Mouse (Mus musculus) kidney, postnatal 0 days (tissue): ENCODE results near the gene Stard13. TPM values are rescaled to one million over a fixed set of nuclear protein-coding genes. Genes with fewer than 3 reads are reported as not detected.

Experiments used
- ATAC-seq: fragments of 200-750 bp; cut with Nextera tagmentation; replicated peaks from 2 replicates; pipeline ENCODE4 v1.8.0; 2017; ENCODE audit warnings: low read depth, moderate number of reproducible peaks, moderate TSS enrichment, moderate library complexity; ENCODE audit not compliant: low FRiP score
- DNase-seq: peaks from one replicate; pipeline ENCODE4 v3.0.0-alpha.2; 2016; ENCODE audit warnings: low spot score
- H3K27ac ChIP-seq: fragments of 300-500 bp; sonication (generic); 2 replicates; pipeline ENCODE4 v1.5.1; 2014; ENCODE audit warnings: mild to moderate bottlenecking
- H3K27me3 ChIP-seq: fragments of 300-500 bp; sonication (generic); 2 replicates; pipeline ENCODE4 v1.6.1; 2014; ENCODE audit warnings: low read length, mixed read lengths; ENCODE audit not compliant: insufficient read depth
- H3K36me3 ChIP-seq: fragments of 300-500 bp; sonication (generic); 2 replicates; pipeline ENCODE4 v1.6.1; 2014; ENCODE audit warnings: low read length, mixed read lengths; ENCODE audit not compliant: insufficient read depth
- H3K4me1 ChIP-seq: fragments of 300-500 bp; sonication (generic); replicated peaks from 2 replicates; pipeline ENCODE4 v1.6.1; 2014; ENCODE audit warnings: antibody characterized with exemption, low read length, mixed read lengths; ENCODE audit not compliant: insufficient read depth
- H3K4me2 ChIP-seq: fragments of 300-500 bp; sonication (generic); 2 replicates; pipeline ENCODE4 v1.6.1; 2014; ENCODE audit warnings: mild to moderate bottlenecking, low read length, moderate library complexity, mixed read lengths
- H3K4me3 ChIP-seq: fragments of 300-500 bp; sonication (generic); replicated peaks from 2 replicates; pipeline ENCODE4 v1.5.1; 2014; ENCODE audit warnings: low read depth, low read length
- H3K9ac ChIP-seq: fragments of 300-500 bp; sonication (generic); 2 replicates; pipeline ENCODE4 v1.6.1; 2014; ENCODE audit warnings: low read depth, low read length
- H3K9me3 ChIP-seq: fragments of 300-500 bp; sonication (generic); replicated peaks from 2 replicates; pipeline ENCODE4 v1.6.1; 2016; ENCODE audit warnings: low read length, inconsistent platforms, mixed read lengths
- CTCF ChIP-seq: IDR thresholded peaks from 2 replicates; pipeline ENCODE4 v1.5.1; 2016; ENCODE audit warnings: antibody characterized with exemption, low read depth, mild to moderate bottlenecking, moderate library complexity
- WGBS: fragments of 180-500 bp; shearing (Covaris S2); extraction: QIAGEN DNeasy Blood & Tissue Kit; methylation state at CpG from one replicate; pipeline ENCODE4 v1.1.7; 2014; 5-methylcytosine and 5-hydroxymethylcytosine counted together
- polyA plus RNA-seq: library from polyadenylated mRNA; unstranded; fragments of >200 nt; fragmentation: Nextera tagmentation; extraction: Ambion mirVana; gene quantifications from 2 replicates; pipeline ENCODE4 v1.2.1, GENCODE M21; 2015

Stard13 gene
- polyA plus RNA-seq, 1 experiment from 2014 or later, result 7.8 TPM

- H3K36me3 ChIP-seq, result no peaks in the 10 kb centered on the region
- WGBS, result 86% methylated on average over 7 of the region's 7 CpGs
Observed at GRCm38 (mm10) chr5:151231861-151232260, 1.8 kb downstream of the Stard13 start.

DNA sequence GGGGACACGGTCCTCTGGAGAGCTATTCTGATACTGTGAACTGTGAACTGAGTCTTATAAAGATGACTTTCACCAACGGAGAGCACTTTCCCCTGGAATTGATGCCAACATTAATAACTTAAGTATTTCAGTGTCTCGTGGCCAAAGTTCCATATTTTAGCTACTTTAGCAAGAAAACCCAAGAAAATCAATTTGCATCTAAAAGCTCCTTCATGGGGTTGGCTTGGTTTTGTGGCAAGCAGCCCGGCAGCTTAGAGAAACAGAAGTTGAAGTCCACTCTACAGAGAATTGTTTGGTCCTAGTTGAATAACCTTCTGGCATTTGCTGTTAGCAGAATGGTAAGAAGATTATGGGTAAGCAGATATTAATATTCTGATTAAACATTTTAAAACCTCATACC is 2.2 kb downstream of the Stard13 start:
- Histone ChIP-seq H3K36me3 (no peaks in the 10 kb centered on the region), H3K4me2 (no peak overlapping the region), H3K27me3 (no peaks in the 10 kb centered on the region), H3K27ac (no peak overlapping the region), H3K9ac (no peak overlapping the region), H3K4me3 (no peak overlapping the region), H3K4me1 (peaks cover 8% of the 10 kb centered on the region), H3K9me3 (no peaks in the 10 kb centered on the region)
- WGBS, result 62% methylated on average over 4 of the region's 4 CpGs
- ATAC-seq (no peak), DNase-seq (no peak)
- no peak for TF ChIP-seq CTCF

More at GRCm38 (mm10) chr5:151231861-151232260, 1.8 kb downstream of the Stard13 start:
- peaks cover 8% of the 10 kb centered on the region for H3K4me1 ChIP-seq
- no peak for ATAC-seq
- no peak overlapping the region for H3K9ac ChIP-seq
- no peak overlapping the region for H3K27ac ChIP-seq
- TF ChIP-seq CTCF, result no peak
- no peaks in the 10 kb centered on the region for H3K27me3 ChIP-seq
- H3K4me2 ChIP-seq, result no peak overlapping the region
- H3K9me3 ChIP-seq, result no peaks in the 10 kb centered on the region
- DNase-seq, result no peak
- no peak overlapping the region for H3K4me3 ChIP-seq

DNA sequence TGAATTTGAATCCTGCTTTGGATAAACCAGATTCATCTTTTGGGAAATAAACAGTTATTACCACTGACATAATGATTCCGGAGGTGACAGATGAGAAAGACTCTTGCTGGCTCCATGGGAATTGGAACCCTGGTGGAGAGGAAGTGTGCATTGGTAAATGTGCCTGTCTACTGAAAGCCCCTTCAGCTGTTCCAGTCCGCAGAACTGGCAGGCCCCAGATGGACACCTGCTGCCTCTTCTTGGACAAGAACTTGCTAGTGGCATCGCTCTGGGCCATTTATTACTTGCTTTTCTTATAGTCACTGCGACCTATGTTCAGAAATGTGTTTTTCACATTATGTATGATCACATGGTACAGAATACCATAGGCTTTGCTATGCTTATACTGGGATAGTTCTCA is 3.2 kb downstream of the Stard13 start:
- DNase-seq (no peak), ATAC-seq (no peak)
- Histone ChIP-seq H3K27me3 (no peaks in the 10 kb centered on the region), H3K4me1 (peaks cover 8% of the 10 kb centered on the region), H3K9me3 (no peaks in the 10 kb centered on the region), H3K36me3 (no peaks in the 10 kb centered on the region), H3K9ac (no peak overlapping the region), H3K4me3 (no peak overlapping the region), H3K27ac (no peak overlapping the region), H3K4me2 (no peak overlapping the region)
- 92% methylated on average over 4 of the region's 4 CpGs for WGBS
- no peak for TF ChIP-seq CTCF

DNA sequence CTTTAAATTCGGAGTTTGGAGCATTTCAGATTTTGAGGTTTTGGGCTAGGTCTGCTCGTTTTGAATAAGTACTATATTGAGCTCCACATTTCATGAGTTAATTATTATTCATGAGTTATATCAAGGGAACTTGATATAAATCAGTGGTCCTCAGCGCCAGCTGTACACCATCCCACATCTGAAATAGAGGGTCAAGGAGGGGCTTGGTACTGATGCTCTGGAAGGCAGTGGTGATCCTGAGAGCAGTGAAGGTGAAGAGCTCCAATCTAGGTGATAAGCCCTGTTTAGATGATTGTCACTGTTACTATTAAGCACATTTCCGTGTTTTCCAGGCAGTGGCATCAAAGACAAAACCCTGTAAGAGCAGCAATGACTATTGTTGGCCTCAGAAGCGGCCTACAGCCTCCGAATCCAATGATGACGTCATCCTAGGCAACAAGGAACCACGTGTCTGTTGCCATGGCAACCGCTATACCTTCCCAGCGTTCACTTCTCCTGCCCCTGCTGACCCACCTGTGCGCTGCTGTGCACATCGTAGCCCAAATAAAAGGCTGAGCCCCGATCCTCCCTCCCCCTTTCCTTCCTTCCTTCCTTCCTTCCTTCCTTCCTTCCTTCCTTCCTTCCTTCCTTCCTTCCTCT is 5.2 kb downstream of the Stard13 start:
- H3K4me1 ChIP-seq, result peaks cover 8% of the 10 kb centered on the region
- no peak overlapping the region for H3K9ac ChIP-seq
- H3K27ac ChIP-seq, result no peak overlapping the region
- no peak for ATAC-seq
- no peaks in the 10 kb centered on the region for H3K9me3 ChIP-seq
- H3K27me3 ChIP-seq, result no peaks in the 10 kb centered on the region
- H3K4me3 ChIP-seq, result no peak overlapping the region
- H3K36me3 ChIP-seq, result no peaks in the 10 kb centered on the region
- TF ChIP-seq CTCF, result no peak
- DNase-seq, result no peak
- WGBS, result 76% methylated on average over 13 of the region's 13 CpGs
- no peak overlapping the region for H3K4me2 ChIP-seq

GRCm38 (mm10) chr5:151223696-151224366 is 9.8 kb downstream of the Stard13 start:
- DNase-seq (no peak), ATAC-seq (no peak)
- Histone ChIP-seq H3K36me3 (no peaks in the 10 kb centered on the region), H3K27ac (no peak overlapping the region), H3K9ac (no peak overlapping the region), H3K9me3 (no peaks in the 10 kb centered on the region), H3K4me3 (no peak overlapping the region), H3K4me2 (no peak overlapping the region), H3K4me1 (0 out of 2 replicates have a peak, but pooled peaks cover 2% of the 10 kb centered on the region), H3K27me3 (no peaks in the 10 kb centered on the region)
- 58% methylated on average over 4 of the region's 4 CpGs for WGBS
- no peak for TF ChIP-seq CTCF

DNA sequence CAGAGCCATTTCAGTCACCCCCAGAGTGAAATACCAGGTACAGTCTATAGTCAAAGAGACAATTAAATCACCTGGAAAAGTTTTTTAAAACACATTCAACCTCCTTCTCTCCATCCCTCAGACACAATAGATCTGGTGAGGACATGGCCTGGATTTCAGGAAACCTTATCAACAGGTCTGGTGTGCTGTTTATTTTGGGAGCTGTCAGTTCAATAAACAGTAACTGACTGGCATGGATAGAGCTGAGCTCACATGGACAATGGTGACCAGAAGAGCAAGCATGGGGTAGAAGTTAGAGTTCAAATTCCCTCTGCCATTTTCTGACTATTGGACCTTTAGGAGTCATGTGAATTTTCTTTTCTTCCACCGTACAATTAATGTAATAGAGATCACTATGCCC is 10.8 kb downstream of the Stard13 start:
- ATAC-seq, result no peak
- 0 out of 2 replicates have a peak, but pooled peaks cover 5% of the 10 kb centered on the region for H3K4me1 ChIP-seq
- 95% methylated on average over 1 of the region's 1 CpGs for WGBS

More for the DNA sequence above, 10.8 kb downstream of the Stard13 start:
- no peak for DNase-seq
- H3K4me2 ChIP-seq, result no peak overlapping the region
- no peaks in the 10 kb centered on the region for H3K36me3 ChIP-seq
- no peak overlapping the region for H3K27ac ChIP-seq
- no peaks in the 10 kb centered on the region for H3K27me3 ChIP-seq
- no peak overlapping the region for H3K4me3 ChIP-seq
- no peaks in the 10 kb centered on the region for H3K9me3 ChIP-seq
- TF ChIP-seq CTCF, result no peak
- H3K9ac ChIP-seq, result no peak overlapping the region
